Mouse (Mus musculus) pancreas, adult 10 weeks (tissue): ENCODE results near the gene Cpt1a. TPM values are rescaled to one million over a fixed set of nuclear protein-coding genes. Genes with fewer than 3 reads are reported as not detected.

Experiments
- polyA plus RNA-seq: library from polyadenylated mRNA; stranded (reverse); fragments of 350-450 nt; fragmentation: Illumina TruSeq; extraction: RNeasy Lipid Tissue Mini Kit (QIAGEN cat#74804); gene quantifications from one replicate; pipeline ENCODE4 v1.2.3, GENCODE M21; 2015; ENCODE audit warnings: low read depth, low replicate concordance; ENCODE audit not compliant: insufficient read depth

Gene Cpt1a
- 10.6 TPM for polyA plus RNA-seq

DNA sequence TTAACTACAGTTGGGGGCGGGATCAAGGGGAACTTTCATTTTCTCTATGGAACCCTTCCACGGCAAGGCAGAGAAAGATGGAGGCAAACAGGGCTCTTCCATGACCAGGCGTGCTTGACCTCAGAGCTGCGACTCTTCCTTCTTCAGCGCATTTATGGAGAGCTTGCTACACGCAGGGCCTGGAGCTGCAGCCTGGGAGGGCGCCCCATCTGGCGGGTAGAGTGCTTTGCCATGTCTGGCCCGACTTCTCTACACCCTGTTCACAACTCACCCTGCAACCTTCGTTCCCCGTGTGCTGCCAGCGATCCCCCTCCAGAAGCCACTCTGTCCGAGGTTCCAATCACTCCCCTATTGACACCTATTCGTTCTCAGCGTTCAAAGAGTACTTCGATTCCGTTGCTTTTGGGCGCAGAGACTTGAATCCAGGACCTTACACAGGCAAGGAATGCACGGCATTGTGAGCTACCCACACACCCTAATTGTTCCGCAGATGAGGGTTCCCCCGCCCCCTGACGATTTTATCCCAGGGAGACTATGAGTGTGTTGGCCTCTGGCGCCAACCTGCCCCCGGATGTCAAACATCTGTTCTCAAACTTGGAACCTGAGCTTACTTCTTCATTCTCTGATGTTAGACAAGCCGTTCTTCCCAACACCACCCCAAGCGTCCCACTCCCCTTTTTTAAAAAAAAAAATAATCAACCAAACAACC, at the start of gene Cpt1a:
Gene Cpt1a, plus strand, starts transcription at position 74 of the 709 bp plus-strand sequence.

DNA sequence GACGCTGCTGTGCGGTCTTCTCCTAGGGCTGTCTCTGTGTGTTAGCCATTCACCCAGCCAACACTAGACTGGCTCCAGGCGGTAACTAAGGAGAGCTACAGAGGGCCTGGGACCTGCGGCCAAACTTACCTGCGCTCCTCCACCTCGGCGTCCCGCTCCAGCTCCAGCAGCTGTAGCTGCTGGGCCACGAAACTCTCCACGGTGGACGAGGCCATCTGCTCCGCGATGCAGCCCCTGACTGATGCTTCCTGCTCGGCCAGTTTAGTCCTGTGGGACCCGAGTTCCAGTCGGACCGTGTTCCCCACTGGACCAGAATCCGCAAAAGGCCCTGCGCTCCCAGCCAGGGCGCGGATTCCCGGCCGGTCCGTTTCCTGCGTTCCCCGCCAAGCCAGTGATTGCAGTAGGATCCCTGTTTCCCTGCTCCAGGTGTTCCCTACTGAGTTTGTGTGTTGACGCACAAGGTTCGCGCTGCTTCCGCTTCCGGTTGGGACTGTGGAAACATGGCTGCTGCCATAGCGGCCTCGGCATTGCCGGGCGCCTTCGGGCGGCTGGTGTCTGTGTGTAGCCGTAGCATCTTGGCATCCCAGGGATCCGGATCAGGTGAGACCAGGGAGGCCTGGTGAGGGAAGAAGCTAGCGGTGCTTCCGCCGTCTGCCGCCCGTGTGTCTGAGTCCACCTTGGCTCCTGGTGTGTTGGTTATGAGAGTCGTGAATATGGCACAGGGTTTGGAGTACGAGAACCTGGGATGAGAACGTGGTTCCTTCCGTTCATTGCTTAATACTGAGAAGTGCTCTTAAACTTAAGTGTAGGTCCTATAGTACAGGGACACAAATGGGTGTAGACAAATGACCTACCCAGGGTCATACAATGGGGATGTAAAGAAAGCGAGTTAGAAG, 39.3 kb upstream of the Cpt1a start, which contains the start of the genes Mrpl21 and Ighmbp2:
Gene Mrpl21, plus strand, starts transcription at position 330 of the 896 bp plus-strand sequence.
Gene Ighmbp2, minus strand, starts transcription at position 446 of the 896 bp plus-strand sequence.

DNA sequence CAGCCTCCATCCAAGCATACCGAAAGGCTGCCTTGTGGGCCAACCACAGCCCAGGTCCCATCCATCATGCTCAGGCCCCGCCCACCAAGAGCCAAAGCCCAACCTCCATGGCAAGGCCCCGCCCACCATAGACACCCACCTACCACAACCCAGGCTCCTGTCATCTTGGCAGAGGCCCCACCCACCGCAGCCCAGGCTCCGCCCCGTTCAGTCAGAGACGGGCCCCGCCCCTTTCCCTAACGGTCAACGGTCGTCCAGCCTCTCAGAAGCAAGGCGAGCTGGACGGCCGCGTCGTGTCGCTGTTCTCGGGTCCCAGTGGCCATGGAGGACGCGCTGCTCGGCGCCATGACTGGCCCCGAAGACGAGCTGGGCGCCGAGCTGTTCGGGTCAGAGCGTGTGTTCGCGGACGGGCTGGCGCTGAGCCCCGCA, 66.5 kb downstream of the Cpt1a start, which contains the start of gene Tesmin:
Gene Tesmin, plus strand, starts transcription at position 229 of the 429 bp plus-strand sequence.

DNA sequence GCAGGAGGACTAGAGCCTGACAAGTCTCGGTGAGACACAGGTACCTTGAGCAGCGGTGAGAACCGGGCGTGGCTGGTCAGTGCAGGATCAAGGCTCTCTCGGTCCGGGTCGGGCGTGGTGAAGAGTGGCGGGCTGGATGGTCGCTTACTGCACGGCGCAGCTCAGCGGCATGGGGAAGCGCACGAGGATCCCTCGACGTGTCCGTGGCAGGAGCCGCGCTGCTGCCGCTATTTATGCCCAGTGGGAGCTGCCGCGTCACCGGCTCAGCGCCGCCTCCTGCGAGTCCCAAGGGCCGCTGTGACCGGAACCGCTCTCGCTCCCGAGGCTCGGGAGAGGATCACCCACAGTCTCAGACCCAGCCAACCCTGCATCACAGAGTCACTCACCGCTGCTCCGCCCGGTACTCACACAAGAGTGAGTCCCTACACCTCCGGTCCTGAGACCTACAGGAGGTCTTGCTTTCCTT, 92.2 kb downstream of the Cpt1a start, which contains the start of gene Gal:
Gene Gal, minus strand, starts transcription at position 277 of the 466 bp plus-strand sequence.

Other genes with a start within 250 kb of the Cpt1a start
- gene Mrpl21, start 39.4 kb upstream of the Cpt1a start, polyA plus RNA-seq, result 15.9 TPM
- 1.8 TPM for gene Ighmbp2, start 39.3 kb upstream of the Cpt1a start, polyA plus RNA-seq
- not detected for gene Tesmin, start 66.5 kb downstream of the Cpt1a start, polyA plus RNA-seq
- gene Gal, start 92.2 kb downstream of the Cpt1a start, polyA plus RNA-seq, result 129 TPM